Mouse (Mus musculus) thymus, adult 2 months (tissue): ENCODE data around the gene Zbtb38.

Source experiments
- CTCF ChIP-seq: fragments of 200-500 bp; IDR thresholded peaks from 2 replicates; pipeline ENCODE4 v1.5.1; 2012; ENCODE audit warnings: mild to moderate bottlenecking, control low read depth, low read length, moderate library complexity, borderline replicate concordance; ENCODE audit not compliant: control insufficient read depth, poor library complexity, insufficient read depth; ENCODE audit errors: extremely low read depth
- POLR2A ChIP-seq: fragments of 200-500 bp; IDR thresholded peaks from 2 replicates; pipeline ENCODE4 v1.6.1; 2012; ENCODE audit warnings: mild to moderate bottlenecking, low read length, control low read depth, moderate library complexity; ENCODE audit not compliant: control insufficient read depth, poor library complexity, insufficient read depth; ENCODE audit errors: extremely low read depth

- TF ChIP-seq CTCF = no peak
- TF ChIP-seq POLR2A = no peak
Observed at GRCm38 (mm10) chr9:96733425-96733717, 19.3 kb downstream of the Zbtb38 start.
